Mouse (Mus musculus) urinary bladder, postnatal 4 days (tissue): ENCODE data around the gene Ankrd24.

ENCODE experiments used
- DNase-seq, 2 experiments: peaks; one replicate each; pipeline ENCODE4 v3.0.0; 2021 to 2022; ENCODE audit warnings: low spot score in 2 of 2

The Ankrd24 gene

GRCm38 (mm10) chr10:81605666-81605973 is 22.7 kb upstream of the Ankrd24 start:
- no peak for DNase-seq

GRCm38 (mm10) chr10:81605974-81606751 is 22.2 kb upstream of the Ankrd24 start, which contains the start of gene BC025920:
TSS of gene BC025920 (plus strand) at chr10:81606270.
- peak; percentile 95 for DNase-seq

- no peak for DNase-seq
These were observed 20.0 kb upstream of the Ankrd24 start for GRCm38 (mm10) chr10:81608308-81608707.

GRCm38 (mm10) chr10:81612779-81613178 is 15.6 kb upstream of the Ankrd24 start:
- no peak for DNase-seq

DNA sequence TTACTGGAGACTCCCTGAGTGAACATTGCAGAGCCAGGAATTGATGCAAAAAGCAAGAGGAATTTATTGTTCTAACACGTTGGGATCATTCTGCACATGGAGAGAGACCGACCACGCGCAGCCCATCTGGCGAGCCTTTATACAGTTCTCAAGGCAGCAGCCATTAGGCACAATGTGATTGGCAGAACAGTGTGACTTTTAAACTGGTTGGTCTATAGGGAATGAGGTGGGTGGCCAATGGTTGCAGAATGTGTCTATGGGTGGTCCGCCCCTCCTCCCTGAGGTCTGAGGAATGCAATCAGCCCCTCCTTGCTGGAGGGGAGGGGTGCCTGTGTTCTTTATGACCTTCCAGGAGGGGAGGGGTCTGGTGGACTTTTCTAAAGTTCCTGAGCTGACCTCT is 12.9 kb upstream of the Ankrd24 start:
- no peak for DNase-seq

GRCm38 (mm10) chr10:81619976-81620375 is 8.4 kb upstream of the Ankrd24 start:
- DNase-seq = no peak

DNA sequence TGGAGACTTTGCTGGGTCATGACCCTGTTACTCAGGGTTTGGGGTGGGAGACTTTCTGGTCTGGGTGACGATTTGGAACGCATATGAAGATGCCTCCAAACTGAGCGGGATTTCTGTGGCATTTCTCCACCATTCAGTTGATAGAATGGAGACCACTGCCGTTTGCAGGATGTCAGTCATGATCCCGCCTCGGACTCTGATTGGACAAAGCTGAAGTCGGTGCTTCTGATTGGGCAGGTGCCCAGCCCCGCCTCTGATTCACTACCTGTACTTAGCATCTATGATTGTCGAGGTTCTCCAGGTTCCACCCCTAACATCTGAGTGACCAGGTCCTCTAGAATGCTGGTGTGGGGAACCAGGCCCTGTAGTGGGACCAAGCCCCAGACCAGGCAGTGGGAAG is 7.6 kb upstream of the Ankrd24 start:
- DNase-seq = no peak

GRCm38 (mm10) chr10:81623441-81623840 is 4.9 kb upstream of the Ankrd24 start:
- no peak for DNase-seq

DNA sequence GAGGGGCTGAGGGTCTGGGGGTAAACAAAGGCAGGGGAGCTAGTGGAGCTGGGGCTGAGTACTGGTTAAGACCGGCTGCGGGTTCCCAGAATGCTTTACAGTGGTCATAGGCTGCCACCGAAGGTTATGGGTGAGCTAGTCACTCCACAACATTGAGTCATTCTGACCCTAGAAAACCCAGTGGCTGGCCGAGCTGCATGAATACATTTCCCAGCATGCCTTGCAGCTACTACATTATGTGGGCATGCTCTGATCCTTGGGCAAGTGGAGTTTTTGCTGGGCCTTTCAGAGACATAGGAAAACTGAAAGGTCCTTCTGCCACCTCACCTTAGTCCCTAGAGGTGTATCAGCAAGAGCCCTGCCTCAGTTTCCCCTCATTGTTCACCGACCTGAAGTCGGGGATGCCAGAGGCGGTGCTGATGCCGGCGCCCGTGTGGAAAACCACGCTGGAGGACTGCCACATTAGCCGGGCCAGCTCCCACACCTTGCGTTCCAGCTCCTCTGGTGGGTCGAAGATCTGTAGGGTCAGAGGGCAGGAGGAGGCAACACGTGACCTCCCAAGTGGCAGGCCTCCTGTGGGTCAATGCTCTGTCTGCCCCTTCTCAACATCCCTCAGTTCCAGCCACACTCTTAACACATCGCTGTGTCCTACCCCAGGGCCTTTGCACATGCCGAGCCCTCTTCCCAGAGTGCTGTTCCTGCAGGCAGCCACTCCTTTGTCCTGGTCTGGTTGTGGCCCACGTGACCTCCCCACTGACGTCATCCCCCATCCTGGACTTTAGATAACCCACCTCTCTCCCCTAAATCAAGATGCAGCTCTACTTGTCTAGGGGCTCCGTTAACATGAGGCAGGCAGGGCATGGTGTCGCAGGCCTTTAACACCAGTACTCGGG is 2.0 kb upstream of the Ankrd24 start:
- no peak for DNase-seq

GRCm38 (mm10) chr10:81626994-81627835 is 1.1 kb upstream of the Ankrd24 start, which contains the start of gene Sirt6:
TSS of gene Sirt6 (minus strand) at chr10:81627797.
- DNase-seq = peak; percentile 89 to 91

DNA sequence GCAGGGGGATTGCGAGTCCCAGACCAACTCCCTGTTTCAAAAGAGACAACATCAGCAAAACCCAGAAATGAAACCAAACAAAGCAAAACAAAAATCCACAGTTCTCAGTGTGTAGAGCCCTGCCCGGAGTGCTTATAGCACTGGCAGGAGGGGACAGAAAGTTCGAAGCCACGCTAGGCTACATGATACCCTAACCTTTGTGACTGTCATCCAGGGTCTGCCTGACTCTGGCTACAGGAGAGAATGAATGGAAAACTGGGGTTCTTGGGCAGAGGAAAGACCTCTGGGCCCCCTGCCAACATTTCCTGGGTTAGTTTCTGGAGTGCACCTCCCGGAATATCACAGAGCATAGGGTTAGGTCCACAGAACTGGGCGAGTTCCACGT is 512 bp upstream of the Ankrd24 start:
- no peak for DNase-seq

- peak; percentile 86 to 90 for DNase-seq
These were observed 5.1 kb downstream of the Ankrd24 start for GRCm38 (mm10) chr10:81633253-81634099.

DNA sequence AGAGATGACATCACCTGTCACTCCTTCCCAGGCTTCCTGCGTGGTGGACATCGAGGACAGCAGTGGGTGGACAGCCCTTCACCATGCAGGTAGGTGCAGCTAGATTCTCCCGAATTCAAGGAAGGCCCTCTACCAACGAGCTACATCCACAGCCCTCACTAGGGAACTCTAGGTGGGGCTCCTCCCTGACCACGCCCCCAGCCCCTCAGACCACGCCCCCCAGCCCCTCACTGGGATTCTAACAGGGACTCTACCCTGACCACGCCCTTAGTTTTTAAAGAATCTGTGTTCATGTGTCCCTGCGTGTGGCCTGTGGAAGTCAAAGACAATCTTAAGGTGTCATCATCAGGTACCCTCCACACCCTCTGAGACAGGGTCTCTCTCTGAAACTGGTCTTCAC is 8.0 kb downstream of the Ankrd24 start:
- no peak for DNase-seq

DNA sequence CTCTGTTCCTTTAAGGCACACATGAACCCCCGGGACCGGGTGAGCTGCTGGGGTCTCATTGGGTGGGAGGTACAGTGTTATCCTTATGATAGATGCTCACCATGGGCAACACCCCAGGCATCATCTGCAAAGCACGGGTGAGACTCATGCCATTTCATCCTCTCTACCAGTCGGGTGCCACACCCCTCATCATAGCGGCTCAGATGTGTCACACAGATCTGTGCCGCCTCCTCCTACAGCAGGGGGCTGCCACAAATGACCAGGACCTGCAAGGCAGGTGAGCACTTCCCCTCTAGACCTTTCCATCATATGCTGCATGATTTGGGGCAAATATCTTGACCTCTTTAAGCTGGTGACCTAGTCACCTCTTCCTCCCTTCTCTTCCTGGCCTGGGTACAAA is 9.8 kb downstream of the Ankrd24 start:
- no peak for DNase-seq

DNA sequence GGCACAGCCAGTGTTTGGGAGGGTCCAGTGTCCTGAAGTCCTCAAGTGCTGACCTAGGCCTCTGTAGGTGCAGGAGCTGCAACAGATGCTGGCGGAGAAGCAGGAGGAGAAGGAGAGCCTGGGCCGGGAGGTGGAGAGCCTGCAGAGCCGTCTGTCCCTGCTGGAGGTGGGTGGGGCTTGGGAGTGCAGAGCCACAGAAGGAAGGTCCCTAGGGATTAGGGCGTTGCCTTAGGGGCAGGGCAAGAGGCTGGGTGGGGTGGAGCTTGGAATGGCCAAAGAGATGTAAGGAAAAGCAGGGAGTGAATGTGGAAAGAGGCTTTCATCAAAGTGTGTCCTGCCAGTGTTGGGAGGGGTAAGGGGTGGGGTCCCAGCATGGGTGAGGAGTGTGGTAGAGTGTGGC is 12.5 kb downstream of the Ankrd24 start:
- peak in 1 of 2 experiments; percentile 60 for DNase-seq

GRCm38 (mm10) chr10:81641566-81641965 is 13.2 kb downstream of the Ankrd24 start:
- peak; percentile 15 to 19 for DNase-seq

DNA sequence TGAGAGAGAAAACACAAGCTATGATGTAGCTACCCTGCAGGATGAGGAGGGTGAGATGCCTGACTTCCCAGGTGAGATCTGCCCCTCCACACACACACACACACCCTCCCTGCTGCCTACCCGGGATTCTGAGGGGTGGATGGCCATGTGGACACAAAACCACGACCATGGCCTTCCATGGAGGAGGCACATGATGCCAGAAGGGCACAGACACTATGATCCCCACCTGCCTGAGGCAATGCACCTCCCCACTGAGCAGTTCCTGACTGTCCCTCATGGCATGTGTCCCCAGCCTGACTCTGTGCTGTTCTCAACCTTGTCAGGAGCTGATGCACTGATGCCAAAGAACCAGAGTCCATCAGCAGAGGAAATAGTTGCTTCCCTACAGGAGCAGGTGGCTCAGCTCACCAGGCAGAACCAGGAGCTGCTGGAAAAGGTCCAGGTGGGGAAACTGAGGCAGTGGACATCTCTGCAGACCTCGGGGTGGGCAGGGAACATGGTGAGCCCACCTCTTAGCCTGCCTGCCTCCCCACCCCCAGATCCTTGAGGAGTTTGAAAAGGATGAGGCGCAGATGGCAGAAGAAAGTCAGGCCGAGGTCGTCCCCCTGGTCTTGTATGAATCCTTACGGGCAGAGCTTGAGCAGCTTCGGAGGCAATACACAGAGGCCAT is 13.8 kb downstream of the Ankrd24 start:
- peak; percentile 17 to 52 for DNase-seq

DNA sequence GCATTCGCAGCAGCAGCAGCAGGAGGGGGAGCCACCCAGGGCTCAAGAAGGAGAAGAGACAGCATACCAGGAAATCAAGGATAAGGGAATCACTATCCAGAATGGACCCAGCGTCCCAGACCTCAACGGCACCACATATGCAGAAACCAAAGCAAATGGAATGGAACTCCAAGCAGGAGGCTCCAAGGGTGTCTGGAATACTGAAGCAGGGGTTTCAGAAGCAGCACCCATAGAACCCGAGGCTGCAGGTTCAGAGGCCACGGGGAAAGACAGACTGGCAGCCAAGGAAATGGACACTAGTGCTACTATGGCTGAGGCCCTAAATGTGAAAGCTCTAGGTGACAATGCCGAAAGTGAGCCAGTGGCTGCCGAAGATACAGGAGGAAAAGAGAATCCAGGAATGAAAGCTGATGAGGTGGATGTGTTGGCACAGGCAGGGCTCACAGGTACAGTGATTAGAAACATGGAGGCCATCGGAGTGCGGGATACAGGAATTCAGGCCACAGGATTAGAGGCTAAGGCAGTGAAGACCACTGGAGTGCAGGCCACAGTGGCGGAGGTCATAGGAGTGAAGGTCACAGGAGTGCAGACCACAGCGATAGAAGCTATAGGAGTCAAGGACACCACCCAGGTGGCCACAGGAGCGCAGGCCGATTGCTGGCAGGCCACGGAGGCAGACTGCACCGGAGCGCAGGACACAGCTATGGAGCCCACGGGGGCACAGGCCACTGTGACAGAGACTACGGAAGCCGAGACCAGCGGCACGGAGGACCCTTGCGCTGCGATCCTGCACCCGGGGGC is 14.5 kb downstream of the Ankrd24 start:
- peak; percentile 15 to 50 for DNase-seq

- peak; percentile 95 to 96 for DNase-seq
These were observed 15.2 kb downstream of the Ankrd24 start for GRCm38 (mm10) chr10:81643449-81644055.
